Mouse (Mus musculus): ENCODE results near the gene Krt222. TPM values are rescaled to one million over a fixed set of nuclear protein-coding genes. Genes with fewer than 3 reads are reported as not detected.

The Krt222 gene
- polyA plus RNA-seq, 1 experiment from 2014 or later, result 0.44 TPM

GRCm38 (mm10) chr11:99230261-99231048, 13.4 kb downstream of the Krt222 start, which contains the start of gene Smarce1:
Gene Smarce1, minus strand, starts transcription at chr11:99231017.
- DNase-seq (ENCODE audit: low spot score) (peak; percentile 89), ATAC-seq (ENCODE audit: insufficient read depth, low FRiP score, low TSS enrichment) (peak; percentile 86)
- Histone ChIP-seq H3K27me3 (ENCODE audit: control insufficient read depth, insufficient read depth, low read length) (no peaks in the 10 kb centered on the region), H3K9ac (ENCODE audit: low read length) (peak within 1 kb of the TSS; percentile 100), H3K27ac (ENCODE audit: low read depth, low read length) (peak within 1 kb of the TSS; percentile 98), H3K4me1 (ENCODE audit: control insufficient read depth, insufficient read depth, low read length) (peaks cover 11% of the 10 kb centered on the region), H3K9me3 (ENCODE audit: control insufficient read depth, low read length) (no peaks in the 10 kb centered on the region), H3K4me3 (ENCODE audit: low read depth, low read length) (peak within 1 kb of the TSS; percentile 81), H3K4me2 (ENCODE audit: low read depth) (peak within 1 kb of the TSS; percentile 58), H3K36me3 (ENCODE audit: control insufficient read depth, insufficient read depth, low read length) (no peaks in the 10 kb centered on the region)
- 0% methylated on average over 85 of the region's 87 CpGs for WGBS

- ATAC-seq (ENCODE audit: insufficient read depth, low FRiP score, low TSS enrichment), result peak; percentile 49
- Histone ChIP-seq H3K9ac (ENCODE audit: low read length) (peak overlapping the region; percentile 100), H3K4me3 (ENCODE audit: low read depth, low read length) (peak overlapping the region; percentile 81), H3K27me3 (ENCODE audit: control insufficient read depth, insufficient read depth, low read length) (no peaks in the 10 kb centered on the region), H3K4me2 (ENCODE audit: low read depth) (peak overlapping the region; percentile 58), H3K27ac (ENCODE audit: low read depth, low read length) (peak overlapping the region; percentile 98), H3K4me1 (ENCODE audit: control insufficient read depth, insufficient read depth, low read length) (peaks cover 11% of the 10 kb centered on the region), H3K9me3 (ENCODE audit: control insufficient read depth, low read length) (no peaks in the 10 kb centered on the region), H3K36me3 (ENCODE audit: control insufficient read depth, insufficient read depth, low read length) (no peaks in the 10 kb centered on the region)
- WGBS, result under 1% methylated on average over 31 of the region's 31 CpGs
- no peak for DNase-seq (ENCODE audit: low spot score)
Observed at GRCm38 (mm10) chr11:99229641-99230260, 14.1 kb downstream of the Krt222 start.

GRCm38 (mm10) chr11:99226298-99226697, 17.6 kb downstream of the Krt222 start:
- Histone ChIP-seq H3K36me3 (ENCODE audit: control insufficient read depth, insufficient read depth, low read length) (peaks cover 10% of the 10 kb centered on the region), H3K27me3 (ENCODE audit: control insufficient read depth, insufficient read depth, low read length) (no peaks in the 10 kb centered on the region), H3K4me3 (ENCODE audit: low read depth, low read length) (no peak overlapping the region), H3K9ac (ENCODE audit: low read length) (no peak overlapping the region), H3K27ac (ENCODE audit: low read depth, low read length) (no peak overlapping the region), H3K4me1 (ENCODE audit: control insufficient read depth, insufficient read depth, low read length) (peaks cover 5% of the 10 kb centered on the region), H3K9me3 (ENCODE audit: control insufficient read depth, low read length) (no peaks in the 10 kb centered on the region), H3K4me2 (ENCODE audit: low read depth) (no peak overlapping the region)
- WGBS, result 89% methylated on average over 5 of the region's 5 CpGs
- ATAC-seq (ENCODE audit: insufficient read depth, low FRiP score, low TSS enrichment) (no peak), DNase-seq (ENCODE audit: low spot score) (no peak)

- DNase-seq (ENCODE audit: low spot score), result no peak
- Histone ChIP-seq H3K36me3 (ENCODE audit: control insufficient read depth, insufficient read depth, low read length) (peaks cover 14% of the 10 kb centered on the region), H3K27ac (ENCODE audit: low read depth, low read length) (no peak overlapping the region), H3K4me3 (ENCODE audit: low read depth, low read length) (no peak overlapping the region), H3K9ac (ENCODE audit: low read length) (no peak overlapping the region), H3K4me2 (ENCODE audit: low read depth) (no peak overlapping the region), H3K27me3 (ENCODE audit: control insufficient read depth, insufficient read depth, low read length) (no peaks in the 10 kb centered on the region), H3K4me1 (ENCODE audit: control insufficient read depth, insufficient read depth, low read length) (no peaks in the 10 kb centered on the region), H3K9me3 (ENCODE audit: control insufficient read depth, low read length) (no peaks in the 10 kb centered on the region)
- 84% methylated on average over 5 of the region's 5 CpGs for WGBS
- no peak for ATAC-seq (ENCODE audit: insufficient read depth, low FRiP score, low TSS enrichment)
Observed at GRCm38 (mm10) chr11:99223310-99223709, 20.6 kb downstream of the Krt222 start.

GRCm38 (mm10) chr11:99221811-99222210, 22.1 kb downstream of the Krt222 start:
- Histone ChIP-seq H3K27ac (ENCODE audit: low read depth, low read length) (no peak overlapping the region), H3K4me1 (ENCODE audit: control insufficient read depth, insufficient read depth, low read length) (no peaks in the 10 kb centered on the region), H3K9me3 (ENCODE audit: control insufficient read depth, low read length) (no peaks in the 10 kb centered on the region), H3K4me2 (ENCODE audit: low read depth) (no peak overlapping the region), H3K27me3 (ENCODE audit: control insufficient read depth, insufficient read depth, low read length) (no peaks in the 10 kb centered on the region), H3K4me3 (ENCODE audit: low read depth, low read length) (no peak overlapping the region), H3K9ac (ENCODE audit: low read length) (no peak overlapping the region), H3K36me3 (ENCODE audit: control insufficient read depth, insufficient read depth, low read length) (peaks cover 20% of the 10 kb centered on the region)
- WGBS, result 83% methylated on average over 2 of the region's 2 CpGs
- no peak for DNase-seq (ENCODE audit: low spot score)
- ATAC-seq (ENCODE audit: insufficient read depth, low FRiP score, low TSS enrichment), result no peak

- ATAC-seq (ENCODE audit: insufficient read depth, low FRiP score, low TSS enrichment) (no peak), DNase-seq (ENCODE audit: low spot score) (no peak)
- H3K9ac ChIP-seq (ENCODE audit: low read length), result no peak overlapping the region
- no peaks in the 10 kb centered on the region for H3K27me3 ChIP-seq (ENCODE audit: control insufficient read depth, insufficient read depth, low read length)
- H3K4me2 ChIP-seq (ENCODE audit: low read depth), result no peak overlapping the region
- WGBS, result 96% methylated on average over 7 of the region's 7 CpGs
- peaks cover 30% of the 10 kb centered on the region for H3K36me3 ChIP-seq (ENCODE audit: control insufficient read depth, insufficient read depth, low read length)
- no peak overlapping the region for H3K4me3 ChIP-seq (ENCODE audit: low read depth, low read length)
- no peaks in the 10 kb centered on the region for H3K4me1 ChIP-seq (ENCODE audit: control insufficient read depth, insufficient read depth, low read length)
- H3K9me3 ChIP-seq (ENCODE audit: control insufficient read depth, low read length), result no peaks in the 10 kb centered on the region
- H3K27ac ChIP-seq (ENCODE audit: low read depth, low read length), result no peak overlapping the region
Observed at GRCm38 (mm10) chr11:99217248-99217986, 26.5 kb downstream of the Krt222 start.

- Histone ChIP-seq H3K36me3 (ENCODE audit: control insufficient read depth, insufficient read depth, low read length) (peaks cover 32% of the 10 kb centered on the region), H3K4me1 (ENCODE audit: control insufficient read depth, insufficient read depth, low read length) (no peaks in the 10 kb centered on the region), H3K27me3 (ENCODE audit: control insufficient read depth, insufficient read depth, low read length) (no peaks in the 10 kb centered on the region), H3K4me2 (ENCODE audit: low read depth) (no peak overlapping the region), H3K9ac (ENCODE audit: low read length) (no peak overlapping the region), H3K4me3 (ENCODE audit: low read depth, low read length) (no peak overlapping the region), H3K9me3 (ENCODE audit: control insufficient read depth, low read length) (no peaks in the 10 kb centered on the region), H3K27ac (ENCODE audit: low read depth, low read length) (no peak overlapping the region)
- DNase-seq (ENCODE audit: low spot score) (no peak), ATAC-seq (ENCODE audit: insufficient read depth, low FRiP score, low TSS enrichment) (no peak)
- WGBS, result 99% methylated on average over 3 of the region's 3 CpGs
Observed at GRCm38 (mm10) chr11:99216181-99216580, 27.7 kb downstream of the Krt222 start.

DNA sequence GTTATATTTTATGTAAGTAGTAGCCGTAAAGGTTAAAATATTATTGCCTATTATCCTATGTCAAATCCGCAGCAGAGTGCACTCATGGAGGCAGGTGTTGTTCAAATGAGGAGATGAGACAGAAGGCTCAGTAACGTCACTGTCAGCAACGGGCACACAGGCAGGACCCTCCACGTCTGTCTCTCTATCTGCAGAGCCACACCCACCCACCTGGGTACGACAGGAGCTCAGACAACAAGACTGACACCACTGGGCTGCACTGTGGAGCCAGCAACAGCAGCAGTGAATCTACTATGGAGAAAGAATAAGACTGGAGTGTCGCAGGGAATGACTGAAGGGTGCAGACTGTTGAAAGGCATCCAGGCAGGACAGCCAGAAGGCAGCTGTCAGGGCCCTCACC, 31.2 kb downstream of the Krt222 start:
- Histone ChIP-seq H3K36me3 (ENCODE audit: control insufficient read depth, insufficient read depth, low read length) (peaks cover 37% of the 10 kb centered on the region), H3K4me3 (ENCODE audit: low read depth, low read length) (no peak overlapping the region), H3K9ac (ENCODE audit: low read length) (no peak overlapping the region), H3K27ac (ENCODE audit: low read depth, low read length) (no peak overlapping the region), H3K4me2 (ENCODE audit: low read depth) (no peak overlapping the region), H3K4me1 (ENCODE audit: control insufficient read depth, insufficient read depth, low read length) (no peaks in the 10 kb centered on the region), H3K27me3 (ENCODE audit: control insufficient read depth, insufficient read depth, low read length) (no peaks in the 10 kb centered on the region), H3K9me3 (ENCODE audit: control insufficient read depth, low read length) (no peaks in the 10 kb centered on the region)
- WGBS, result 88% methylated on average over 7 of the region's 7 CpGs
- ATAC-seq (ENCODE audit: insufficient read depth, low FRiP score, low TSS enrichment) (no peak), DNase-seq (ENCODE audit: low spot score) (no peak)

Data from neural tube, embryonic 11.5 days (tissue).